Mouse (Mus musculus): ENCODE data around the gene Gm18596.
A peak's percentile ranks its signal among the peaks of the same experiment; 100 is the strongest.
"Not testable (repeated sequence)": the region's sequence is repeated elsewhere in the genome, so short reads cannot be mapped to it uniquely, and the experiment has no call there.

The Gm18596 gene

DNA sequence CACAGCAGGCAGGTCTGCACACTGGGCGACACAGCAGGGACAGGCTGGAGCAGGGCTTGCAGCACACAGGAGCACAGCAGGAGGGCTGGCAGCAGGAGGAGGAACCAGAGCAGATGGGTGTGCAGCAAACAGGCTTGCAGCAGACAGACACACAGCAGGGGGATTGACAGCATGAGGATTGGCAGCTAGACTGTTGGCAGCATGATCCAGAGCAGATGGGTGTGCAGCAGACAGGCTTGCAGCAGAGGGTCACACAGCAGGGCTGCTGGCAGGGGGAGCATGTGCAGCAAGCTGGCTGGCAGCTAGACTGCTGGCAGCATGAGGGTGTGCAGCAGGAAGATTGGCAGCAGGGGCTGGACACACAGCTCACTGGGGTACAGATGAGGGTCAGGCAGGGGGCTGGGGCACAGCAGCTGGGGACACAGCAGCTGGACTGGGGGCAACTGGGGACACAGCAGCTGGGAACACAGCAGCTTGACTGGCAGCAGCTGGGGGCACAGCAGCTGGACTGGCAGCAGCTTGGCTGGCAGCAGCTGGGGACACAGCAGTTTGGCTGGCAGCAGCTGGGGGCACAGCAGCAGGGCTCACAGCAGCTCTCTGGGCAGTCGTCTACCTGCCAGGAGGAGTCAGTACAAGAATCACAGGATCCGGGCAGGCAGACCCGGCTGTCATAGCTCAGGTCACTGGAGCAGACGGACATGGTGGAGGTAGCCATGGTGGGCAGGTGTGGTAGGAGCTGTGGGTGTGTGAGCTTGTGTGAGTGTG is at the start of gene Gm18596:
TSS of gene Gm18596 (minus strand) at position 715 of the 765 bp plus-strand sequence.
- DNase-seq: not testable (repeated sequence)

DNA sequence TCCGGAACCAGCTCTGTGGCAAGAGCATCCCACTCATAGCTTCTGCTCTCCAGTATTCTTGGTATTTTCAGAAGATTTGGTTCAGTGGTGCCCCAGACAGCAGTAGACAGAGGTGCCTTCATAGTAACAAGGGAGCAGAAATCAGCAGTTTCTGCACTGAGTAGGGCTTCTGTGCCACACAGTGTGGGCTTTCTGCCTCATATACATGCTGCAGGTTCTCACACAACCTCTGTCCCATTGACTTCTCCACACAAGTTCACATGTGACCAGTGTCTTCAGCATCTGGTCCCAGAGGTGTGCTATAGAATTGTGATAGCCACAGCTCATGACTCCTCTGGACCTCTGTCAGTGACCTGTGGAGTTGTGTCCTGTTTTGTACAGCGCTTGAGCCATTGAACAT is 46.2 kb upstream of the Gm18596 start:
- DNase-seq: no peak

DNA sequence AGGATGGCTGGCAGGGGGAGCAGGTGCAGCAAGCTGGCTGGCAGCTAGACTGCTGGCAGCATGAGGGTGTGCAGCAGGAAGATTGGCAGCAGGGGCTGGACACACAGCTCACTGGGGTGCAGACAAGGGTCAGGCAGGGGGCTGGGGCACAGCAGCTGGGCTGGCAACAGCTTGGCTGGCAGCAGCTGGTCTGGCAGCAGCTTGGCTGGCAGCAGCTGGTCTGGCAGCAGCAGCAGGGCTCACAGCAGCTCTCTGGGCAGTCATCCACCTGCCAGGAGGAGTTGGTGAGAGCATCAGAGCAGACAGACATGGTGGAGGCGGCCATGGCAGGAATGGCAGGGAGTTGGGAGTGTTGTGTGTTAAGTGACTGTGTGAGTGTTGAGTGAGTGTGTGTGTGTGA is 45.4 kb upstream of the Gm18596 start, which contains the start of gene Gm7137:
TSS of gene Gm7137 (minus strand) at position 325 of the 400 bp plus-strand sequence.
- DNase-seq: not testable (repeated sequence)

DNA sequence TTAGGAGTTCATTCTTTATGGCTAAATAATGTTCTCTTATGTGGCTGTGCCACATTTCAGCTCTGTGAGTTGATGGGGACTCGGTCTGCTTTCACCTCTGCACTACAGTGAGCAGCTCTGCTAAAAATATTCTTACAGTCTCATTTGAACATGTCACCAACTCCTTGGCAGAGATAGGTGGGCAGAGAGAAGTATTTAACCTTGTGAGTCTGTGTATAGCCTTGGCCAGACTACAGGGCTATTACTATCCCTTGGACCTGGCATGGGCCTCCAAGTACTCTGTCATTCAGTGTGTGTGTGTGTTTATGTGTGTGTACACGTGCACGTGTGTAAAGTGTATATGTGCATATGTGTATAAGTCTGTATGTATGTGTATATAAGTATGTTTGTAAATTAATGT is 41.0 kb upstream of the Gm18596 start:
- DNase-seq: not testable (repeated sequence)

DNA sequence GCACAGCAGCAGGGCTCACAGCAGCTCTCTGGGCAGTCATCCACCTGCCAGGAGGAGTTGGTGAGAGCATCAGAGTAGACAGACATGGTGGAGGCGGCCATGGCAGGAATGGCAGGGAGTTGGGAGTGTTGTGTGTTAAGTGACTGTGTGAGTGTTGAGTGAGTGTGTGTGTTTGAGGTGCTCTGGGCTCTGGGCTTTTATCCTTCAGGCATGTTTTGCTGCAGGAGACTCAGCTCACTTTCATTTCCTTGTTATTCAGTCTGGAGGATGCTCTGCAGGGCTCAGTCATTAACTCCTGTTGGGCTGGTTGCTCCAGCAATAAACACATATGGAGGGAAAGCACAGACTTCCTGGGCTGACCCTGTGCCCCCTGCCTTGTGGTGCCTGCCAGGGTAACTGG is 40.0 kb upstream of the Gm18596 start, which contains the start of gene Gm3250:
TSS of gene Gm3250 (minus strand) at position 101 of the 400 bp plus-strand sequence.
- not testable (repeated sequence) for DNase-seq

DNA sequence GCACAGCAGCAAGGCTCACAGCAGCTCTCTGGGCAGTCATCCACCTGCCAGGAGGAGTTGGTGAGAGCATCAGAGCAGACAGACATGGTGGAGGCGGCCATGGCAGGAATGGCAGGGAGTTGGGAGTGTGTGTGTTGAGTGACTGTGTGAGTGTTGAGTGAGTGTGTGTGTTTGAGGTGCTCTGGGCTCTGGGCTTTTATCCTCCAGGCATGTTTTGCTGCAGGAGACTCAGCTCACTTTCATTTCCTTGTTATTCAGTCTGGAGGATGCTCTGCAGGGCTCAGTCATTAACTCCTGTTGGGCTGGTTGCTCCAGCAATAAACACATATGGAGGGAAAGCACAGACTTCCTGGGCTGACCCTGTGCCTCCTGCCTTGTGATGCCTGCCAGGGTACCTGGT is 34.4 kb upstream of the Gm18596 start, which contains the start of gene Gm7138:
TSS of gene Gm7138 (minus strand) at position 101 of the 400 bp plus-strand sequence.
- not testable (repeated sequence) for DNase-seq

DNA sequence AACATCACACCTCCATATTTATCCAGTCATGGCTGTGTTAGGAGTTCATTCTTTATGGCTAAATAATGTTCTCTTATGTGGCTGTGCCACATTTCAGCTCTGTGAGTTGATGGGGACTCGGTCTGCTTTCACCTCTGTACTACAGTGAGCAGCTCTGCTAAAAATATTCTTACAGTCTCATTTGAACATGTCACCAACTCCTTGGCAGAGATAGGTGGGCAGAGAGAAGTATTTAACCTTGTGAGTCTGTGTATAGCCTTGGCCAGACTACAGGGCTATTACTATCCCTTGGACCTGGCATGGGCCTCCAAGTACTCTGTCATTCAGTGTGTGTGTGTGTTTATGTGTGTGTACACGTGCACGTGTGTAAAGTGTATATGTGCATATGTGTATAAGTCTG is 29.7 kb upstream of the Gm18596 start:
- not testable (repeated sequence) for DNase-seq

DNA sequence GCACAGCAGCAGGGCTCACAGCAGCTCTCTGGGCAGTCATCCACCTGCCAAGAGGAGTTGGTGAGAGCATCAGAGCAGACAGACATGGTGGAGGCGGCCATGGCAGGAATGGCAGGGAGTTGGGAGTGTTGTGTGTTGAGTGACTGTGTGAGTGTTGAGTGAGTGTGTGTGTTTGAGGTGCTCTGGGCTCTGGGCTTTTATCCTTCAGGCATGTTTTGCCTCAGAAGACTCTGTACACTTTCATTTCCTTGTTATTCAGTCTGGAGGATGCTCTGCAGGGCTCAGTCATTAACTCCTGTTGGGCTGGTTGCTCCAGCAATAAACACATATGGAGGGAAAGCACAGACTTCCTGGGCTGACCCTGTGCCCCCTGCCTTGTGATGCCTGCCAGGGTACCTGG is 28.8 kb upstream of the Gm18596 start, which contains the start of gene Gm3238:
TSS of gene Gm3238 (minus strand) at position 101 of the 400 bp plus-strand sequence.
- not testable (repeated sequence) for DNase-seq

DNA sequence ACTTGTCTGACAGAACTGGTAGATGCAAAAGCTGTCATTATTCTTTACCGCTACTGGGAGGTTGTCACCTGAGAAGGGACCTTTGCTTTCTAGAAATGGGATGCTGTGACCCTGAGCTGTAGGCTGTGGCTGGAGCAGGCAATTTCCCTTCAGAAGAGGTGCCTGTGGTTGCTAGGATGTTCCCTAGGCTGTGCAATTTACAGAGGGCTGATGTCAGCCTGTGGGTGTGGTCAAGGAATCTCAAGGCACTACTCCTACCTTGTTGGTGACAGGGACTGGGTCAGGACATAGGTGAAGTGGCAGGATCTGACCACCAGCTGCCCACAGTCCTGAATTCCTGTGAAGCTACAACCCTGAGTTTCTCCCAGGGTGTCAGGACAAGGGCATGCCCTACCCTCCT is 27.3 kb upstream of the Gm18596 start:
- no peak for DNase-seq

DNA sequence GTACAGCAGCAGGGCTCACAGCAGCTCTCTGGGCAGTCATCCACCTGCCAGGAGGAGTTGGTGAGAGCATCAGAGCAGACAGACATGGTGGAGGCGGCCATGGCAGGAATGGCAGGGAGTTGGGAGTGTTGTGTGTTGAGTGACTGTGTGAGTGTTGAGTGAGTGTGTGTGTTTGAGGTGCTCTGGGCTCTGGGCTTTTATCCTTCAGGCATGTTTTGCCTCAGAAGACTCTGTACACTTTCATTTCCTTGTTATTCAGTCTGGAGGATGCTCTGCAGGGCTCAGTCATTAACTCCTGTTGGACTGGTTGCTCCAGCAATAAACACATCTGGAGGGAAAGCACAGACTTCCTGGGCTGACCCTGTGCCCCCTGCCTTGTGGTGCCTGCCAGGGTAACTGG is 17.1 kb upstream of the Gm18596 start, which contains the start of gene Gm3233:
TSS of gene Gm3233 (minus strand) at position 101 of the 400 bp plus-strand sequence.
- not testable (repeated sequence) for DNase-seq

DNA sequence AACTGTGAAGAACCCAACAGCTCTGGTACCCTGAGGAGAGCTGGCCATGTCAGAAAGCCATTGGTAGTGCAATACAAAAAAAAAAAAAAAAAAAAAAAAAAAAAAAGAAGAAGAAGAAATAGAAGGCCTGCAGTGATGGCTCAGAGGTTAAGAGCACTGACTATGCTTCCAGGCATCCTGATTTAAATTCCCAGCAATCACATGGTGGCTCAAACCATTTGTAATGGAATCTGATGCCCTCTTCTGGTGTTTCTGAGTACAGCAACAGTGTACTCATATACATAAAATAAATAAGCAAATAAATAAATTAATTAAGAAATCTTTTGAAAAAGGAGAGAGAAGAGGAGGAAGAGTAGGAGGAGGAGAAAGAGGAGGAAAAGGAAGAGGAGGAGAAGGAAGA is 11.0 kb upstream of the Gm18596 start:
- DNase-seq: no peak

DNA sequence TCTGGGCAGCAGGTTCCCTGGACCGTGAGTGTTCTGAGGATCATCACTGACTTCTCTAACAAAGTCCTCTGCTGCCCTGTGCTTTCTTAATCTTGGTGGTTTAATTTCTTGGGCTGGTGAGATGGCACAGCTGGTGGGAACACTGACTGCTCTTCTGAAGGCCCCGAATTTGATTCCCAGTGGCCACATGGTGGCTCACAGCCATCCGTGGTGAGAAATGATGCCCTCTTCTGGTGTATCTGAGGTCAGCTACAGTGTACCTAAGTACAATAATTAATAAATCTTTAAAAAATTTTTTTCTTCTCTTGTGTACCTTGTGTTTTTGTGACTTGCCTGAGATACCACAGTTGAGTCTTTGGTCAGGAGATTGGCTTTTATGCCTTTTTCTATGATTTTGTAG is 9.9 kb upstream of the Gm18596 start:
- not testable (repeated sequence) for DNase-seq

DNA sequence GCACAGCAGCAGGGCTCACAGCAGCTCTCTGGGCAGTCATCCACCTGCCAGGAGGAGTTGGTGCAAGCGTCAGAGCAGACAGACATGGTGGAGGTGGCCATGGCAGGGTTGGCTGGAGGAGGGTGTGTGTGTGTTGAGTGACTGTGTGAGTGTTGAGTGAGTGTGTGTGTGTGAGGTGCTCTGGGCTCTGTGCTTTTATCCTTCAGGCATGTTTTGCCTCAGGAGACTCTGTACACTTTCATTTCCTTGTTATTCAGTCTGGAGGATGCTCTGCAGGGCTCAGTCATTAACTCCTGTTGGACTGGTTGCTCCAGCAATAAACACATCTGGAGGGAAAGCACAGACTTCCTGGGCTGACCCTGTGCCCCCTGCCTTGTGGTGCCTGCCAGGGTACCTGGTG is 8.8 kb upstream of the Gm18596 start, which contains the start of gene Gm9736:
TSS of gene Gm9736 (minus strand) at position 101 of the 400 bp plus-strand sequence.
- not testable (repeated sequence) for DNase-seq

DNA sequence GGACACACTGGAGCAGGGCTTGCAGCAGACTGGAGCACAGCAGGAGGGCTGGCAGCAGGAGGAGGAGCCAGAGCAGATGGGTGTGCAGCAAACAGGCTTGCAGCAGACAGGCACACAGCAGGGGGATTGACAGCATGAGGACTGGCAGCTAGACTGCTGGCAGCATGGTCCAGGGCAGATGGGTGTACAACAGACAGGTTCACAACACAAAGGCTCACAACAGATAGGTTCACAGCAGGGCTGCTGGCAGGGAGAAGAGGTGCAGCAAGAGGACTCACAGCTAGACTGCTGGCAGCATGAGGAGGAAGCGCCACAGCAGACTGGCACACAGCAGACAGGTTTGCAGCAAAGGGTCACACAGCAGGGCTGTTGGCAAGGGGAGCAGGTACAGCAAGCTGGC is 8.2 kb upstream of the Gm18596 start:
- not testable (repeated sequence) for DNase-seq

DNA sequence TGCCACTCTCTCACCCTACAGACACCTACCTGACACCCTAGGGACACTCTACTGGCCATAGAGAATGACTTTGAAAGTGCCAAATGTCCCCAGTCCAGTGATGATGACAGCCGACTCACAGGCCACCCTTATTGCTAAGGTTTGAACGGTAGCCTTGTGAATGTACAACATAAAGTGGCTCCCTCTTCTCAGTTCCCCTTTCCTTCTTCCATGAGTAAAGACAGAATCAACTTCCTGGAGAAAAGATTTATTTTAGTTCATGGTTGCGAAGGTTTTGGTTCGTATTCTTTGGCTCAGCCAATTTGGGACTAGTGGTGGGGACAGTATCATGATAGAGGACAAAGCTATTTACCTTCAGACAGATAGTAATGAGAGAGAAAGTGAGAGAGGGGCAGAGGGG is 3.5 kb downstream of the Gm18596 start:
- no peak for DNase-seq

DNA sequence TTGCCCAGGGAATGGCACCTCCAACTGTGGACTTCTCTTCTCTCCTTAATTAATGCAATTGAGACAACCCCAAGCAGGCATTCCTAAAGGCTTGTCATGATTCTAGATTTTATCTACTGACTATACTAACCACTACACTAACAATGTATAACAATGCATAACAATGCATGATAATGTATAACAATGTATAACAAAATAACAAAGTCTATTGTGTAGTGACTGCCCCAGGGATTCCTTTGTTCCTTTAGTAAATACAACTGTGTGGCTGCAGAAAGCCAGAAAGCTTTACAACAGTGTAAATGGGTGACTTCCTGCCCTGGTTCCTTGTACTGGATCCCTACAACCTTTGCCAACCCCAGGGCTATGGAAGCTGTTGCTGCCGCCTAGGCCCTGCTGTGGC is 6.5 kb downstream of the Gm18596 start:
- no peak for DNase-seq

DNA sequence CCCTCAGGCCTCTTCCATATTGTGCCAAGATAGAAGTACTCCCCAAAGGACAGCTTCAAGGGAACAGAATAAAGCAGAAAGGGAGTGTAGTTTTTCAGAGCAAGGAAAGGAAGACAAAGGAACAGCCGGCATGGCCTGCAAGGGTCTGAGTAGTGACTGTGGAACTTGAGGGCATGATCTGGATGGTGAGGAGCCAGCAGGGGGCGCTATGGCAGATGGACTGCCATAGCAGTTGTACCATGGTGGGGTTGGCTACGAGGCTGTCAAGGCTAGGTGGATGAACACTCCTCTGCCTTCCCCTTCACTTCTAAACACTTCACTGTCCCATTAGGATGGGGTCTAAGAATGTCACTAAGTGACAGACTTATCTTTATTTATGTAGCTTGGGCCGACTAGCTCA is 13.2 kb downstream of the Gm18596 start:
- peak; percentile 15 for DNase-seq

DNA sequence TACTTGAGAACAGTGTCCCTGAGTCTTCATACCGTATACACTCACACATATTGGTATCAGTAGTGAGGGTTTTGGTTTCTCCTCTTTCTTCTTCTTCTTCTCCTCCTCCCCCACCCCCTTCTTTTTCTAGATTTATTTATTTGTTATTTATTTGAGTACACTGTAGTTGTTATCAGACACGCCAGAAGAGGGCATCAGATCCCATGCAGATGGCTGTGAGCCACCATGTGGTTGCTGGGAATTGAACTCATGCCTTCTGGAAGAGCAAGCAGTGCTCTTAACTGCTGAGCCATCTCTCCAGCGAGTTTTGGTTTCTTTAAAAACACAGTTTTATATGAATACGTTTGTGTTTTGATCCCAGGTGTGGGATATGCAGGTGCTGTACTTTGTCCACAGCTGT is 14.2 kb downstream of the Gm18596 start:
- no peak for DNase-seq

DNA sequence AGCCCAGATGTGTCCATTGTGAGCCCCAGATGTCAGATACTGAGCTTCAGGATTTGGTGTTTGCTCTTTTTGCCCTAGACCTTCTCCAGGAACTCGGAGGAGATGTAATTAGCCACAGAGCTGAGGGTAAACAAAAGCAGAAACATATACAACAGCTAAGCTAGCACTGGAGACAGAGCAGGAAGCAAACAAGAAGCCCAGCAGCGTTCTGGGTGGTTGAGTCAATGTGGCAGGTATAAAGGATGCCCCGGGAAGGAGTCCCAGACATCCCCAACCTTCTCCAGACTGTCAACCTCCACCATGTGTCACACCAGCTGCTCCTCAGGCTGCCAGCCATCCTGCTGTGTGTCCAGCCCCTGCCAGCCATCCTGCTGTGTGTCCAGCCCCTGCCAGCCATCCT is 16.3 kb downstream of the Gm18596 start, which contains the start of gene Gm10100:
TSS of gene Gm10100 (plus strand) at position 301 of the 400 bp plus-strand sequence.
- DNase-seq: no peak

DNA sequence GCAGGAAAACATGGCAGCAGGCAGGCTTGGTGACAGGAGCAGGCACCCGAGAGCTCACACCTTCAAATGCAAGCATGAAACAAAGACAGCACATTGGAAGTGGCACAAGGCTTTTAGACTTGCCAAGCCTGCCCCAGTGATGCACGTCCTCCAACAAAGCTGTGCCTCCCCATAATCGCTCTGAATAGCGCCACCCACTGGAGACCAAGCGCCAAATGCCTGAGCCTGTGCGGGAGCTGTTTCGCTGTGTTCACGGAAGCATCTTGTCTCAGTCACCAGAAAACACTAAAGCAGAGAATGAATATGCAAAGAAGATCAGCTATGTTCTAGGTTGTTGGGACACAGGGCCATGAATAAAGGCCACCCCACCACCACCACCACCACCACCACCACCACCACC is 17.6 kb downstream of the Gm18596 start:
- DNase-seq: no peak

DNA sequence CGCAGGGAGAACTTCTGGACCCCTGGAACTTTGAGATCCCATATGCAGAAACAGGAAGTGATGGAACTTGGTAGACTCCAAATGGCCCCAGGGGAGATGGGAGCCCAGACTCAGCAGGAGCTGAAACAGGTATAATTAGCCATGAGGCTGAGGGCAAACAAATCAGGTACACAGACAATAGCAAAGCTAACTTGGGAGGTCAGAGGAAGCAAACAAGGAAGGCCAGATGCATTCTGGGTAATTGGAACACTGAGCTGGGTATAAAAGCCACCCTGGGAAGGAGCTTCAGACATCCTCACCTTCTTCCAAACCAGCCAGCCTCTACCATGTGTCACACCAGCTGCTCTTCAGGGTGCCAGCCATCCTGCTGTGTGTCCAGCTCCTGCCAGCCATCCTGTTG is 22.1 kb downstream of the Gm18596 start, which contains the start of gene Krtap12-1:
TSS of gene Krtap12-1 (plus strand) at position 301 of the 400 bp plus-strand sequence.
- not testable (repeated sequence) for DNase-seq

DNA sequence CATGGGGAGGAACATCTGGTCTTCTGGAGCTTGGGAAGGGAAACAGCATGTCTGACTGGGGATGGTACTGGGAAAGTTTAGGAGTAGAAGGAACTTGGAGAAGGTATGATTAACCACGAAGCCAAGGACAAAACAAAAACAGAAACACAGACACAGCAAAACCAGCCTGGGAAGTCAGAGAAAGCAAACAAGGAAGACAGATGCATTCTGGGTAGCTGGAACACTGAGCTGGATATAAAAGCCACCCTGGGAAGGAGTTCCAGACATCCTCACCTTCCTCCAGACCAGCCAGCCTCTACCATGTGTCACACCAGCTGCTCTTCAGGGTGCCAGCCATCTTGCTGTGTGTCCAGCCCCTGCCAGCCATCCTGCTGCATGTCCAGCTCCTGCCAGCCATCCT is 26.9 kb downstream of the Gm18596 start, which contains the start of gene Gm10142:
TSS of gene Gm10142 (plus strand) at position 301 of the 400 bp plus-strand sequence.
- DNase-seq: no peak

DNA sequence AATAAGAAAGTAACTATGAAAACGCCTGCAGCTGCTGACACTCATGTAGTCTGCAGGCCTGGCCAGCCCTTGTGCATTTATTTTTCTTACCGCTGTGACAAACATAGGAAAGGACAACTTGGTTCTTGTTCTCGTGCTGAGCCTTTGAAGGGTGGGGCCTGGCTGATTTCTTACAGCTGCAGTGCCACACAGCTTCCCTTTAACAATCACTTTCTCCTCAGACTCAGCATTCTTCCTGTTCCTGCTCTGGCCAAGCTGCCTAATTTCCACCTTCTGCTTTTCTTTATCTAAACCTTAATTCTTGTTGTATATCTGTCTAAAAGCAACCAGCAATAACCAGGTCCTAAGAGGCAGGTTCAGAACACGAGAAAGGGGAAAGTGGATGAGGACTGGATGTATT is 28.7 kb downstream of the Gm18596 start:
- no peak for DNase-seq

DNA sequence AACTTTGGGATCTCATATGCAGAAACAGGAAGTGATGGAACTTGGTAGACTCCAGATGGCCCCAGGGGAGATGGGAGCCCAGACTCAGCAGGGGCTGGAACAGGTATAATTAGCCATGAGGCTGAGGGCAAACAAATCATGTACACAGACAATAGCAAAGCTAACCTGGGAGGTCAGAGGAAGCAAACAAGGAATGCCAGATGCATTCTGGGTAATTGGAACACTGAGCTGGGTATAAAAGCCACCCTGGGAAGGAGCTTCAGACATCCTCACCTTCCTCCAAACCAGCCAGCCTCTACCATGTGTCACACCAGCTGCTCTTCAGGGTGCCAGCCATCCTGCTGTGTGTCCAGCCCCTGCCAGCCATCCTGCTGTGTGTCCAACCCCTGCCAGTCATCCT is 31.3 kb downstream of the Gm18596 start, which contains the start of gene Gm10024:
TSS of gene Gm10024 (plus strand) at position 301 of the 400 bp plus-strand sequence.
- not testable (repeated sequence) for DNase-seq

All from thymus, postnatal 14 days (tissue).